Mouse (Mus musculus) lung, adult 2 months (tissue): ENCODE measurements around the gene Cgnl1.

Experiments
- CTCF ChIP-seq: fragments of 200-500 bp; IDR thresholded peaks from 2 replicates; pipeline ENCODE4 v1.5.1; 2011; ENCODE audit warnings: mild to moderate bottlenecking, low read length, control low read depth; ENCODE audit not compliant: insufficient read depth
- POLR2A ChIP-seq: fragments of 200-500 bp; IDR thresholded peaks from 2 replicates; pipeline ENCODE4 v1.6.1; 2011; ENCODE audit warnings: low read depth, mild to moderate bottlenecking, control low read depth, low read length, borderline replicate concordance; ENCODE audit errors: extremely low read depth

GRCm38 (mm10) chr9:71635627-71636026 lies 135.8 kb downstream of the Cgnl1 start:
- TF ChIP-seq CTCF (no peak), POLR2A (no peak)
